Mouse (Mus musculus) thymus, postnatal 0 days (tissue): ENCODE results near the gene 1700001L19Rik. TPM values are rescaled to one million over a fixed set of nuclear protein-coding genes. Genes with fewer than 3 reads are reported as not detected.
"Not testable (repeated sequence)": the region's sequence is repeated elsewhere in the genome, so short reads cannot be mapped to it uniquely, and the experiment has no call there.

Experiments used
- DNase-seq: peaks from one replicate; pipeline ENCODE4 v3.0.0-alpha.2; 2015; ENCODE audit warnings: low spot score
- polyA plus RNA-seq: library from polyadenylated mRNA; unstranded; fragments of >200 nt; fragmentation: Nextera tagmentation; extraction: Ambion mirVana; gene quantifications from 2 replicates; pipeline ENCODE4 v1.2.1, GENCODE M21; 2015

Gene 1700001L19Rik
- polyA plus RNA-seq = 0.10 TPM in 1 of 2 replicates, not detected in the other

DNA sequence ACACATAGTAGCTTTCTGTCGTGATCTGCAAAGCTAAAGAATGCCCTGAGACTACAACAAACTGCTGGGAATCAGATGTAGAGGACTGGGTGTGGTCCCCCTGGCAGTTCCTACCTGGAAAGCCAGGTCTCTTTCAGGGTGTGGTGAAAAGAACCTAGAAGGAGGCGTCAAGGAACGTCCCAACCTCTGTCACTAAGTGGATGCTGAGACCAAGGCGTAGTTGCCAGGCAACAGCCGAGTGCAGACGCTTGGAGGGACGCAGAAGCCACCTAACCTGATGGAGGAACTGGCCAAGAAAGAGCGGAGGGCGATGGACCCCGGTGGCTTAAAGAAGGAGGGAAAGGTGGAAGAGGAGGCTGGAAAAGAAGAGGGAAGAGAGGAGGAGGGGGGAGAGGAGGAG lies at the start of gene 1700001L19Rik:
1700001L19Rik (plus strand) TSS at position 223 of the 400 bp plus-strand sequence.
- no peak for DNase-seq

DNA sequence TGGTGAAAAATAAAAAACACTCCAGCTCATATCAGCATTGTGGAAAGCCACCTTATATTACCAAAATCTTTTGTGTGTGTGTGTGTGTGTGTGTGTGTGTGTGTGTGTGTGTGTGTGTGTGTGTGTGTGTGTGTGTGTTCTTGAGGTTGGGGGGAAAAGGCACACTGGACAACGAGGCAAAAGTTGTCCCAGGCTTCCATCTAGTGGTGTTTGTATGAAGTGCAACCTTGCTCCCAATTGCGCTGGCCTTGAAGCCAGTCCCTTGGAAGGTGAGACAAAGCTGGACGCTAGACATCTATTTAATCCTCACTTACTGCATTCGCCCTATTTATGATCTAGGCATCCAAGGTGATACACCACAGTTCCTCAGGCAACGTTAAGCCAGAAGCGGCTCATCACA lies 43.8 kb upstream of the 1700001L19Rik start:
- not testable (repeated sequence) for DNase-seq

DNA sequence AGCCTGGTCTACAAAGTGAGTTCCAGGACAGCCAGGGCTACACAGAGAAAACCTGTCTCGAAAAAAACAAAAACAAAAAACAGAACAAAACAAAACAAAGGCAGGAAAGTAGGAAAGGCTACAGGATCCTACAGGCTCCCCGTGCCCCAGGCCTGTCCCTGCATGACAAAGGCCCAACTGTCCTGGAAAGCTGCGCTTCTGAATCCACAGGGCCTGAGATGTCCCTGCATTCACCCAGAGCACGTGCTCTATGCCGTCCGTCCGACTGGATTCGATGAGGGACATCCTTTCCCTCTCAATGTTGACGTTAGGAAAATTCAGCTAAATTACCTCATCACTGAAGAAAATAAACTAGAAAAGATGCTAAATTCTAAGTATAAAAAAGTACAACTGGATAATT lies 29.1 kb upstream of the 1700001L19Rik start:
- DNase-seq = no peak

DNA sequence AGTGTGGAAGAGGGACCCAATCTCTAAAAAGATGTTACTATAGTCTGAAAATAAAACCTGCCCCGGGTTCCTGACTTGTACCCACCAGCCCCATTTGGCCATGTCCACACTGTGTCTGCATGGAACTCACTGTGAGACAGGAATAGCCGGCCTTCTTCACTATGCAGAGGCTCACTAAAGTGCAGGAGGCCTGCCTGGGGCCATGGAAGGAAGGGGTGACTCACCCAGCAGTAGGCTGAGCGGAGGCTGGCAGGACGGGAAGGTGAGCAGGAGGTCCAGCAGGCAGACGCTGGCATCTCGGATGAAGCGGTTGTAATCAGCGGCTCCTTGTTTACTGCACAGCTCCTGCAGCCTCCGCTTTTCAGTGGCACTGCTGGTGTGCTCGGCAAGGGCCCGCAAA lies 28.7 kb upstream of the 1700001L19Rik start:
- no peak for DNase-seq

DNA sequence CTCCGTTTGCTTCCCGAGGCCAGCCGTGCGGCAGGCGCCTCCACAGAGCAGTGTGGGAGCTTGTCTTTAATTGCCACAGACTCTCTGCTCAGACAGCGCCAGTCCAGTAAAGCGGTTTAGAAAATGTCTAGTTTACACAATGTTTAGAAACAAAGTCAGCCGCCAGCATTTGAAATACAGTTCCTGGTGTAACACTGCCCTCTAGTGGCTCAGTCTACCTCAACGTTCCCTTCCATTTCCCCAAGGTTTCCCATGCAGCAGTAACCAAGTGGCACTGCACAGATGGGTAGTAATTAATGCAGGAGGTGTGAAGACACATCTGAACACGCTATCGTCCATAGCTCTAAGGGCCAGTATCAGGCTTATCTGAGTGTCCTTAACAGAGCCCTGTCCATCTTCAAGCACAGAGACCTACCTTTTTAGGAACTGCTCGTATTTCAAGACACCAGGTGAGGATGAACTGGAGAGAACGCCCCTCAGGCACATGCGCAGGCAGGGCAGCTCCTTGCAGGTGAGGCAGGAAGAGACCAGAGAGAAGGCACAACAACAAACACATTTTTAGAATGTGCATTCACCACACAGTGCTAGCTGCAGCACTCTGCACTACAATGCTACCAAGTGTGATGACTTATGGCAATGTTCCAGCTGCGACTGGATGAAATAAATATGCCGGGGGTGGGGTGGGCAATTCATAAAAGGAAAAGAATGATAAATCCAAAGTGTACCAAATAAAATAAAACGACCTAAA lies 27.5 kb upstream of the 1700001L19Rik start:
- DNase-seq = peak; percentile 37

DNA sequence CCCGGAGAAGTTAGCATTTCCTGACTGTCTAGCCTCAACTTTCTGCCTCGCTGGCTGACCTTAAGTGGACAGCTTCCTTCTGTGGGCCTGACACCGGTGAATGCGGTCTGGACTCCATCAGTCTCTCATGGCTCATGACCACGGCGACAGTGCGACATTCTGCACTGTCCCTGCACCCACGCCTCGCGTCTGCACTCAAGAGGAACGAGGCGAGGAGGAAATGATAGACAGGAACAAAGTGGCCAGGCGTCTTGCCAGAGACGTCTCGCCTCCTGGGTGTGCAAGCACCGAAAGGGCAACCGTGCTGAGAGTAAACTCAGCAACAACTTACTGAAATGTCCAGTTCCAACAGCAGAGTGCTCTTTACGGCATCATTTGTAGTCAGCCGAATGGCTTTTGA lies 25.0 kb upstream of the 1700001L19Rik start:
- DNase-seq = no peak

DNA sequence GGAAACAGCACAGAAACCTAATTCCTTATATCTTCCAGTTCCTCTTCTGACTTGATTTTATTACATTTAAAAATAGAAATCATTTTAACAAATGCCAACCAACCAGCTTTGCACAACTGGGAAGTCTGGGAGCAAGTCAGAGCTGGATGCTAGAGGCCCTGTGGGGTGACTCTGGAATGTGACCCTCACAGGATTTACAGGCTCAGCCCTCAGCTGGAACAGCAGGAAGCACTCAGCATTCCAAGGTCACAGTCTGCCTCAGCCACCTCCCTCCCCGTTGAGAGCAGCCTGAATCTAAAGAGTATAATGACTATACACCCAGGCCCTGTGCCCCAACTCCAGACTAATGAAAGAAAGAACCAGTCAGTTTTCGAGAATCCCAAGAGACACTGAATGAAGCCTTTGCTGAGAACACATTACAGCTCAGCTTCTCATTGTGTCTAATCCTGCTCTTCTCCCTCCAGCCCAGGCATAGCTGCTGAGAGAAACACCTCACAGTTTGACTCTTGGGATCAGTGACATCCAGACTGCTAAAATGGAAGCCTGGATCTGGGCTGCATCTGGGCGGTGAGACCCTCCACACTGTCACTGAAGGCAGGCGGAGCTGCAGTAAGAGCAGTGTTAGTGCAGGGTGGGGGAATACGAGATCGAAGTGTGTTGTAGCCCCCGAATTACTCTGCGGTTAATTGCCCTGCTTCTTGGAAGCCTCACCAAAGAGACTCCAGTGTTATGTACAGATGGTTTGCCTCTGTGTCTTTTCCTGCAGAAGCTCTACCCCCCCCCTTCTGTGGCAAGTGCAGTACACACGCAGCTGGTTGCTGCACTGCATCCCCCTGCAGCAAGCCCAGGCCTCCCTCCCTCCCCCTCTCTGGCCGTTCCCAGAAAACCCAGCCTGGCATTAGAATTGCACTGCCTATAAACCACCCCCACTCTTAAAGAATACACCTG lies 24.0 kb upstream of the 1700001L19Rik start:
- no peak for DNase-seq

DNA sequence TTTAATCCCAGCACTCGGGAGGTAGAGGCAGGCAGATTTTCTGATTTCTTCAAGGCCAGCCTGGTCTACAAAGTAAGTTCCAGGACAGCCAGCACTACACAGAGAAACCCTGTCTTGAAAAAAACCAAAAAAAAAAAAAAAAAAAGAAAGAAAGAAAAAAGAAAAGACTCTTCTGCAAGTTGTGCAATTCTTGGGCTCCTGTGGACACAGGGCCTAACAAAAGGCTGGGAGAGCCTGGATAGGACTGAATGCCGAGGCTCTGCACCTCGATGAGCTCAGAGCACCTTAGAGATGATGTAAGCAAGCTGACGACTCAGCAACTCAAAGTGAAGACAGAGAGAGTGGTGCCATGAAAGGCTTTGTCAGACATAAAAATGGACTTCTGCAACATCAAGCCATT lies 22.8 kb upstream of the 1700001L19Rik start:
- DNase-seq = no peak

DNA sequence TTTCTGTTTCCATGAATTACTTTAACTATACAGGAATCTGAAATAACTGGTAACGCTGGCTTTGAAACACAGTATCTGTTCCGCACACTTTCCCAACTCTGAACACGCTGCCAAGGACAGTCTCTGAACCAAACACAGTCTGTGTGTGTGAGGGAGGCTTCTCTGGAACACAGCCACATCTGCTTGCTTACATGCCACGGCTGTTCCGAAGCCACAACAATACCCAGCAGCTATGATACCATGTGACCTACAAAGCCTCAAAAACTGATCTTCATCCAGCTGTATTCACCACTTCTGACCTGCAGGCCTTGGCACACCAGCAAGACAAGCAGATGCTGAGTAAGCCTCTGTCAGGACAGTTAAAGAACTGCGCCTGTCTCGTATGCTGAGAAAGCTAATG lies 19.3 kb upstream of the 1700001L19Rik start:
- no peak for DNase-seq

DNA sequence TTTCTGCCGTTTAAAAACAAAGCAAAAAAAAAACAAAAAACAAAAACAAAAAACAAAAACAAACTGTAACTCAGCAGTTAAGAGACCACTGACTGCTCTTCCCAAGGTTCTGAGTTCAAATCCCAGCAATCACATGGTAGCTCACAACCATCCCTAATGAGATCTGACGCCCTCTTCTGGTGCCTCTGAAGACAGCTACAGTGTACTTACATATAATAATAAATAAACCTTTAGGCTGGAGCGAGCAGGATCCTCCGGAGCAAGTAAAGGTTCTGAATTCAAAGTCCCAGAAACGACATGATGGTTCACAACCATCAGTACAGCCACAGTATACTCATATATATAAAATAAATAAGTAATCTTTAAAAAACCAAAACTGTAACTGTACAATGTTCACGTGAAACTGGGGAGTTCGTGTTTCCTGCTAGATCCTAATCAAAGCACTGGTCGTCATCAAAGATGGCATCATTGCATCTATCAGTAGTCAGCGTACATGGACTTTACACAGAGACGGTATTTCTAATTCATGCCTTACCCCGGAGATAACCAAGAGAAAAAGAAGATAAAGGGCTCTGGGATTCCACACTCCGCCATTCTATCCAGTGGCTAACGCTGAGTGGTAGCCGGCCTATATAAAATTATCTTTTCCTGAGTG lies 16.0 kb upstream of the 1700001L19Rik start:
- DNase-seq = peak; percentile 13

DNA sequence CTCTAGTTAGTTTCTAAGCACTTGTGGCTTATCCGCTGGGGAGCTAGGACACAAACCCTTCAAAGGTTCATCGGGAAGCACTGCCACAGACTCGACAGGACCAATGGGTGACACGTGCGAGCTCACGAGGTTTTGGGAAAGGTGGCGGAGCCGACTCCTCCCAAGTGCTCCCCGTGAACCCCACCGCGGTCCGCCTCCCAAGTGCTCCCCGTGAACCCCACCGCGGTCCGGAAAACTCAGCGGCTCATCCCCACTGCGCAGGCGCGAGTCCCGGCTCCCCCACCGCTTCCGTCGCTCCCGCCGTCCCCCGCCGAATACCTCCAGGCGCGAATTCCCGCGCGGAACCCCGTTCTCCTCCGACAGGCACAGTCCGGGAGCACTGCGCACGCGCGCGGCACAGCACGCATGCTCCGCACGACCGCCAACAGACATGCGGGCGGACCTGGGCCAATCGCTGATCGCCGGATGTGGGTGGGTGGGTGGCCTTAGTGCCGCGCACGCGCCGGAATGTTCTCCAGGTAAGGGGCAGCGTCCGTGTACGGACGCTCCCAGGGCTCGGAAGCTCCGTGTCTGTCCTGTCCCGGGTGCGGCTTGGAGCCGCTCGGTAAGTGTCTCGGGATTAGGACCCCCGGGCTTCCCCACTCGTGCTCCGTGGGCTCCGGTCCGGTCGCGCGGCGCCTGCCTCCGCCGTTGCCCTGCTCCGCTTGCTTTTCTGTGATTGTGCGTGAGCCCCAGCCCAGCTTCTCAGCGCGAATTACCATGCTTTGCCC lies 15.3 kb upstream of the 1700001L19Rik start, which contains the start of the genes Mtrr and Fastkd3:
Mtrr (minus strand) TSS at position 403 of the 770 bp plus-strand sequence.
Fastkd3 (plus strand) TSS at position 488 of the 770 bp plus-strand sequence.
- peak; percentile 93 for DNase-seq

DNA sequence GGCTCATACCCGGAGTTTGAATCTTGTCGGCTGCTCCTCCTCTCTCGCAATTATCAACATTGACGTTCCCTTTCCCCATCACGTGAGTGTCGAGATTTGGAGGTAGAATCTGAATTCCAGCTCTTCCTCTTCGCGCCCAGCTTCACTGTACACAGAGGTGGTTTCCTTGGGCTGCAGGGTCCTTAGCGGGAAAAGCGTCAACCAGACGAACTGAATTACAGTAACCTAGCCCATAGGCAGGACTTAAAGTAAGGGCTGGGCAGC lies 14.8 kb upstream of the 1700001L19Rik start:
- DNase-seq = peak; percentile 30

DNA sequence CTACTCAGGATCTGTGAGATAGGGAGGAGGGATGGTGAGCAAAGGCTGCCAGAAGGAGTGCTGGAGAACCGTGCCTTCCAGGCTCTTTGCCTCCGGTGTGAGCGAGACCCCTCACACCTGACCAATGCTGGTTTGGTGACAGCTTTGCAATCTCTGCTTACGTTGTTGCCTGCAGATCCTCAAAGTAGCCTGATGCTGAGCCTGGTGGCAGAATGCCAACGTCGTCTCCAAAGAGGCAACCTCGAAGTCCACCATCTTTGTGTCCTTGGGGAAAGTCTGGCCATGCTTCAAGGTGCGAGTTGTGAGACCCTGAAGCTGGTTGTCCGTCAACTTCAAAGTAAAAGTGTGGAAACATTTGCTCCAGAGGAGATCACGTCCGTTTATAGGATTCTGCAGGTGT lies 13.3 kb upstream of the 1700001L19Rik start:
- DNase-seq = no peak

DNA sequence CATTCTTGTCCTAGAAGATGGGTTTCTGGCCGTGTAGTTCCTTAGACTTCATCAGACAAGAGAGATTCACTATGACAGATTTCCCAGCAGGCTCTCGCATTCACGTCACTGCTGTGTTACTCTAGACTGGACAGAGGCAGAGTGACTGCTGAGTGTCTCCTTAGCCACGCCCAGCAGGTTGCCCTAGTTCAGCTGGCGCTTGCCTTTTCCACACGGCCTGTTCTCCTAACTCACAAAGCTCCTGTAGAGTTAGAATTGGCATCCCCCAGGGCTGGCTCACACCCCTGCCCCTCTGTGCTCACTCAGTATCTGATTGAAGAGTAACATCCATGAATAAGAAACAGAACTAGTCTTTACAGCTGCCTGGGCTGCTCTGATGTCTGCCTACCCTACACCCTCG lies 11.8 kb upstream of the 1700001L19Rik start:
- DNase-seq = no peak

DNA sequence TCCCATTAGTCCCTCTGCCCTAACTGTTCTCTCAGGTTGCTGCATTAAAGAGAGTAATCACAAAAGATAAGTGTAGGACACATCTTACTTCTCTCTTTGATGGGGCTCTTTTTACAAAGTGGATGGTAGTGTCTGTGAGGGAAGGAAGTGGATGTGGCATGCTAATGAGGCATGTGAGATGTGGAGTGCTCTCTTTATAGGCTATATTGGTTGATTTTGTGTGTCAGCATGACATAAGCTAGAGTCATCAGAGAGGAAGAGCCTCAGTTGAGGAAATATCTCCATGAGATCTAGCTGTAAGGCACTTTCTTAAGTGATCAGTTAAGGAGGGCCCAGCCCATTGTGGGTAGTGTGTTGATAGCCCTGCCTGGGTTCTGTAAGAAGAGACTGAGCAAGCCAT lies 8.9 kb upstream of the 1700001L19Rik start:
- no peak for DNase-seq

DNA sequence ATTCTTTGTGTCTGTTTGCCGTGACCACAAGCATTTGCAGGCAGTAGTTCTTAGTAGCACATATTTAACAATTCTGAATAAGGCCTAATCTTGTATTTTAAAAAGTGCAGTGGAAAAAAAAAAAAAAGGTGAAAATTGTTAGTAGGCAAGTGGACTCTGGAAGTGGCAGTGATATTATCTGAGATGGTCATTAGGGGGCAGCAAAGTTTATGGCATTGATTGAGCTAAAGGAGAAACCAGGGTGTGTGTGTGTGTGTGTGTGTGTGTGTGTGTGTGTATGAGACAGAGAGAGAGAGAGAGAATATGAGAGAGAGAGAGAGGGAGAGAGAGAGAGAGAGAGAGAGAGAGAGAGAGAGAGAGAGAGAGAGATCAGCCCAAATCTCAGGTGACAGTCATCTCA lies 3.4 kb upstream of the 1700001L19Rik start:
- no peak for DNase-seq

DNA sequence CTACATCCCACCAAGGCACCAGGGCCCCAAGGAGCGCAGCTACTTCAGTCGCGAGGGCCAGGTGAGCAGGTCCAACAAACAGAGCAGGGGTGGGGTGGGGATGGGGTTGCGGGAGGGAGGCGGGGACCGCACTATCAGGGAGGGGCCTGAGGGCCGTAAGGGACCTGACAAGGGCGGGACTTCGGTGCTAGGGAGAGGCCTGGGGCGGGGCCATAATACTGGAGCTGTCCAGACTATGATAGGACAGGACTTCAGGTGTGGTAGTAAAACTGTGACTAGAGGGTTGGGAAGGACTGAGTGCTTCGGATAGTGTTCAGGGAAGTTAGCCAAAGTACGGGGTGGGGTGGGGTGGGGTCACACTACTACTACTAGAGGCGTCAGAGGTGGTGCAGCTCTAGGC lies 446 bp downstream of the 1700001L19Rik start:
- no peak for DNase-seq

DNA sequence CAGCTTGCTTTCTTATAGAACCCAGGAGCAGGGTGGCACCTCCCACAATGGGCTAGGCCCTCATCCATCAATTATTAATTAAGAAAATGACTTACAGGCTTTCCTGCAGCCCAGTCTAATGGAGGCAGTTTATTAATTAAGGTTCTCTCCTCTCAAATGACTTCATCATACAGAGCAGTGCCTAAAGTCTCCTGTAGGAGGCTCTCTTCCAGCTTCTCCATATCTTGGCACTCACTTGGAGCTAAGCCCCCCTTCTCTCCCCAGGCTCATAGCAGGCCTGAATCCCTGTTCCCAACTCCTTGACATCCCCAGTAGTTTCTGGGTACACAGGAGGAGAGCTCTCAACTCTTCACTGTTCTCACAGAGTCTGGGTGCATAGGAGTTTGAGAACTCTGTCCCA lies 1.7 kb downstream of the 1700001L19Rik start:
- no peak for DNase-seq

DNA sequence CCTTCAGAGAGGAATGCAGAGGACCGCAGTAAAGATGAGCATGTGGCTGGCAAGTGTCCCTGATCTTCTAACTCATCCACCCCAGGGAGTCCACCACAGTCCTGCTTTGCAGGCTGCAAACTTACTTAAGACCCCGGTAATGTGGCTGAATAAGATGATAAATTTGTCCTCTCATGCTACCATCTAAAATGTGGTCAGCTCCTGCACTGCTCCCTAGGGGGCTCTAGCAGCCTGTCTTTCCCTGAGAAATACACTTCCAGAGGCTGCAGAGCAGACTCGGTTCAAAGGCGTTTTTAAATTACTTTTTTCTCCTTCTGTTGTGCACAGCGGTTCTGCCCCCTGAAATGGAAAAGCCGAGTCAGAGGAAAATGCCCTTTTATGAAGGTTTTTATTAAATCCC lies 4.0 kb downstream of the 1700001L19Rik start:
- DNase-seq = no peak

DNA sequence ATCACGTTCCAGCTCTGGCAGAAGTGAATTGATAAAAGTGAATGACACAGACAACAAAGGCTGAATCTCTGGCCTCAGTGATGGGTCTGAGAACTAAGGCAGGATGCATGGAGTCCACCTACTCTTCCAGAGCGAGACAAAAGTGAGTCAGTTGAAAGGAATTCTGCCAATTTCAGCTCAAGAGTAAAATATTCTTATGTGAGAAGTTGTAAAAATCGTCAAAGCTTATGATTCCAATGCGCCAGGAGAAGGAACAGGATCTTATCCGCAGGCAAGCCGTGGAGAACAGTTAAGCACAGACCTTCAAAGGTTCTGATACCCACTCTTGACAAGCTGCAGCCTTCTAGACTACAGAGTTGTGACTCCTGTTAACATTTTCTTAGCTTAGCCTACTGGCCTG lies 5.9 kb downstream of the 1700001L19Rik start:
- no peak for DNase-seq

DNA sequence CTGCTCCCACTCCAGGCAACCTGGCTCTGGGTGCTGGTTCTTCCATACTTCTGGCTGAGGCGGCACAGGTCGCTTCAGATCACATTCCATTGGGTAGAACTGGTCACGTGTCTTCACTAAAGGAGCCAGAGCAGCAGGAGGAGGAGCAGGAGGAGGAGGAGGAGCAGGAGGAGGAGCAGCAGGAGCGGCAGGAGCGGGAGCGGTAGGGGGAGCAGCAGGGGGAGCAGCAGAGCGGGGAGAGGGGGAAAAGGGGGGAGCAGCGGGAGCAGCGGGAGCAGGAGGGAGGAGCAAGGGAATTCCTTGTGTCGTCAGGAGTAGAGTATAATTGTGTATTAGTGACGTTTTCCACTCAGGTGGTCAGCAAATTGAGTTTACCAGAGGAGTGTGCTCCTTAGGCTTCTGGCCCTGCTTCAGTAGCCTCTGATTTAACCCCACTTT lies 8.5 kb downstream of the 1700001L19Rik start:
- no peak for DNase-seq
